Mouse (Mus musculus) mouse trophoblast stem cell (cell line): ENCODE data around the gene Rptn.
"Not testable (repeated sequence)": the region's sequence is repeated elsewhere in the genome, so short reads cannot be mapped to it uniquely, and the experiment has no call there.

Source experiments
- in situ Hi-C, 2 experiments: fragments of 300-500 bp; cut with MseI, MboI; formaldehyde crosslinking; loops; 2 replicates in 1 of 2; 3 replicates in 1 of 2; pipeline ENCODE4 v1.15.1; 2025

Gene Rptn

DNA sequence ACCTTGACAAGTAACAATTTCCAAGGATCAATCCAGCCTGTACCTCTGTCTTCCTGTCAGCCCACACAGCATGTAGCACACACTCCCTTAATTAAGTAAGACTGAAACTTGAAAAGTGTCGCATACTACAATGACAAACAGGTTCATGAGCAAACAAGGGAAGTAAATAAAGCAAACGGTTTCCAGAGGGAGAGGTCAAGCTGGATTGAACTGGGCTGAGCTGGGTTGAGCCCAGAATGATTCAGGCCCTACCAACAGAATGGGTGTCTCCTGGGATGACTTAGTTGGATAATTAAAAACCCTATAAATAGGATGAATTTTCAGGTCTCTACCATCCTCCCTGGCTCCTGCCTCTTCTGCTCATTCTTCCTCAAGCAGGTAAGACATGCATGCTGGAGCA, at the start of gene Rptn:
Gene Rptn, plus strand, starts transcription at position 334 of the 400 bp plus-strand sequence.
- in situ Hi-C loops = no loop called here

DNA sequence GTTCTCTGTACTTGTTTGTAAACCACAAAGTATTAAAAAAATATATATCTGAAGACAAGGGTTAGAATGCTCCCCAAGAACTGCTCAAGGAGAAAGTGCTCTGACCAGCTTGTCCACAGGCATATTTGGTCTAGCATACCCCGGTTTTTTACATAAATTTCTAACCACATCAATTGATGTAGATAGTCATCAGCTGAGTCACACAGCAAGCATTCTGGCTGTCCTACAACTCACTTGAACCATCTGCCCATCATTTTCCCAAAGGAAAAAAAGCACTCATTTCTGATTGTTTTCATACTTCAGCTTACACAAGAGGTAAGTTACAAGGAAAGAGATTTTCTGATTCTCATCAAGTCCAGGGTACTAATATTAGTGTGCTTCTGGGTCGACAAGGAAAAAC, 46.6 kb upstream of the Rptn start:
- in situ Hi-C loops = no loop called here

DNA sequence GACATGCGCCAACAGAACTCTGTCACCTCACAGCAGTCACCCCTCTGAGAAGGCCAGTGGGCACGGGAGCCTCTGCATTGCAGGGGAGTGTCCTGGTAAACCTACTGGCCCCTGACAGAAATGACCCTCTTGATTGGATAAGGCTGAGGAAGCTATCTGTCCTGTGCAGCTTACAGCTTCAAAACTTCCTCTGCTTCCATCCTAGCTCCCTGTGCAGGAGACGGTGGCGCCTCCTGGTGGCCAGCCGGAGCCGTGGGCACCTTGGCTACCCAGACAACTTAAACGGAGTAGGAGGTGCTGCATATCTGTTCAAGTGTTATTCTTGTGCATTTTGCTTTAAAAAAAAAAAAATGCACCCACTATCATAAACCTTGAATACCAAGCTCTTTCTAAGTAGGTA, 33.5 kb upstream of the Rptn start:
- in situ Hi-C loops = loop anchor here (5.0 kb wide), 2 partner anchors 47 to 132 kb away; no protein-coding TSS in a partner anchor

DNA sequence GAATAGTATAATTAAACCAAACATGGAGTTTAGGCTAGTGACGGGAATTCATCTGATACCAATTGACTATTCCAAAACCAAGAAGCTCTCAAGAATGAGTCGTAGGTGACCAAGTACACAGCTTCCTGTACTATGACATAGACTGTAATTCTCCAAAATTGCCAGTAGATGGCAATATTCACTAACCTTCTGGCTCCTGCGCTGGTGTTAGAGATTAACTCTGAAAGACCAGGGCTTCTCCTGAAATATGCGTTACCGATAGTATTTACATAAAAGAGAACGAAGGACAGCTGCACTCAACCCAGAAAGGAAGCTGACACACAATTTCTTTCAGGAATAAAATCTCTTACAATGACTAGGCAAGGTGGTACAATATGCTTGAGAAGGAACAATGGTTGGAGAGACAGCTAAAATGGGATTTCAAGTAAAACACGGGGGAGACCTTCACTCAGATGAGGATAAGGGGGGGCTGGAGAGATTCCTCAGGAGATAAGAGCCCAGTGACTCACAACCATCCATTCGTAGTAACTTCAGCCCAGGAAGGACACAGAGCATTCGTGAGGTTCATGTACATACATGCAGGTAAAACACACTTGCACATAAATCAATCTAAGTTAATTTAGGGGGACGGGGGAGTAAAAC, 31.4 kb upstream of the Rptn start:
- in situ Hi-C loops = loop anchor here (5.0 kb wide), 2 partner anchors 45 to 130 kb away; no protein-coding TSS in a partner anchor

DNA sequence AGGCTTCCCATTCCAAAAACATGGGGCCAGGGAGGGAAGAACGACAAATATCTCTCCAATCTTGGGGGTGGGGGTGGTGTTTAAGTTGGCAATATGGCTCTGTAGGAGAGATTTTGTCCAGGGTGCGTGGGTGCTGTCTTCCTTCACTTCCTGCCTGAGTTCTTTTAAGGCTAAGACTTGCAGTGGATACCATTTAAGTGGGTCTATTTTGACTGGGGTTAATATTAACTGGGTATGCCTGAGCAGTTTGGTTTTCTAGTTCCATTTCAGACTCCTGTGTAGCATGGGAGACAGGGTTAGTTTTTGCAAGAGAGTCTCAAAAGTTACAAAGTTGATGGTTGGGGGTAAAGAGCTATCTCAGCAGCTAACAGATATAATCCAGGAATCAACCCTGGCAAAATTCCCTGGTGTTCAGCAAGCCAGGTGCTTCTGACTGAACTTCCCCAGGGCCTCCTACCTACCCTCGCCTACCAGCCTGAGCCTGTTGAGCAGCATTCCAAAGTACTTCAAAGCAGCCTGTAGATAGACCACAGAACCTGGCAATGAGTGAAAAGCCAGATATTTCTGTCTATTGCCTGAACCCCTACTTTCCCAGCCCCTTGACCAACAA, 26.4 kb upstream of the Rptn start:
- in situ Hi-C loops = no loop called here

DNA sequence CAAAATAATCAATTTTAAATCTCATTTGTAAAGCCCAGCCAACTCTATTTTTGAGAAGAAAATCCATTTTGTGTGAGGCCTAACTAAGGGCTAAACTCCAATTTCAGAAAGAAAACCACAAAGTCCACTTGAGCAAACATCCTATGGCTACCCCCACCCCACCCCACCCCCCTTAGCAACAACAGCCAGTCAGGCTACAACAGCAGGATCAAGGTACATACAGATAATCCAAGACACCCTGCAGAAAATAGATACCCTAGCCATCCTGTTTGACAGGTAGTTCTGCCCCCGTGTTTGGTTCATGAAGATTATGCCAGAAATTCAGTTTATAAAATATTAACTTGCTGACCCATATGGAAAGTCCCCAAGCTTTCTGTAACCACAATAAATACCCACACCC, 25.3 kb upstream of the Rptn start:
- in situ Hi-C loops = no loop called here

DNA sequence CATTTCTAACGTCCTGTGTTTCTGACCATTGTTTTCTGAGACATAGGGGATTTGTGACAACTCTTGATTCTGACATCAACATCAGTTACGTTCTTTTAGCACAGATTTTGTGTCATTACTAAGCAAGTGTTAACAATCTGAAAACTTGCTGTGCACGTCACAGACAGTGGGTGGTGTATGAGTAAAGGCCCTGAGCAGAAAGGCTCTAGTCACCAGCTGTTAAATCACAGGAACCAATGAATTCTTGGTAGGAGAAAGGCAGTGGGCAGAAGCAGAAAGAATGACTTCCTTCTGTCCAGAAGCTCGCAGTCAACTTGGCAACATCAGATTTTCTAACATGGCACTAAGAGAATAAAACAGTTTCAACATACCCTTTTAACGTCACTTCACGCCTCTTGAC, 20.1 kb upstream of the Rptn start:
- in situ Hi-C loops = no loop called here

DNA sequence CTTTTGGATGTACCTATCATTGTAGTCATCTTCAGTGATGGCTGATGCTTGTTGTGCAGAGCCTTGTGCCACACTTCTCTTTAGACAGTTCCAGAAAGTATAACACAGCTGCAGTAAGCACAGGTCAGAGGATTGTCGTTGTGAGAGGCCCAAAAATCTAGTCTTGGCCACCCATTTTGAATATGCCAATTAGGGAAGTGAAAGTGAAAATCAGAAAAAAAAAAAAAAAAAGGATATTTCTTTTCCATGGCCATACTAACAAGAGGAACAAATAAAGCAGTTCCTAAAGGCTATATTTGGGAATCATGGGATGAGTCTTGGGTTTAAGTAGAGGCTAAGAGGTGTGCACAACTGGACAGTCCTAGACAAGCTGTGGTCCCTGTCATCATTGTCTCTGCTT, 18.3 kb upstream of the Rptn start:
- in situ Hi-C loops = no loop called here

DNA sequence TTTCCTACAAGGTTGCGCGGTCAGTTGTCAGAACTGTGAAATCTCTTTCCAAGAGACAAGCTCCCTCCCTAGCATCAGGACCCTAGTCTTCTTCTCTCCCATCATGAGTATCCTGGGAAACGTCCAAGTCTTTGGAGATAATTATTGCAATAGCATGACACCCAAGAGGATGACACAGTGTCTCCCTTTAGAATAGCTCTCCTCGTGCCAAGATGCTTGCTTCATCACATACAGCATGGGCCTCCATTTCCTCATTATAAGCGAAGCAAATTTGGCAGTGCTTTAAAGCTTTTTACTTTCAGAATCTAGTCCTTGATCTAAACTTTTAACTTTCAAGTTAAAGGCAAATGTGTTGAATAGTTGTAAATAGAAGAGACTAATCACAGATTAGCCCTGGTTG, 17.9 kb upstream of the Rptn start:
- in situ Hi-C loops = no loop called here

DNA sequence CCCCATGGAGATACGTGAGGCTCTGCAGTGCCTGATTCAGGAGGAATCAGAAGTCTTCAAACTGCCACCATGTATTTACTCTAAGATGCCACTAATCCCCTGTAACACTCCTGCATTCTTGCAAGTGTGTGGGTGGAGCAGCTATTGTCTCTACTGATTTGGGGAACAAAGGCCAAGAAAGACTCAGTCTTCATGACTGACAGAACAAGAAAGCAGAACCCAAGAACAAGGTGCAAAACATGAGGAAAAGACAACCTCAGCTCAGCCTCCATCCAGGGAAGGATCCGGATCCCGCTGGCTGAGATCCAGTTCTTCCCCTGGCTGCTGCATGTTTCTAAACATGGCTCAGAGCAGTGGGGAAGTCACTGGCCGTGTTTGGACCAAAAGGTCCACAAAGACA, 15.4 kb upstream of the Rptn start:
- in situ Hi-C loops = no loop called here

DNA sequence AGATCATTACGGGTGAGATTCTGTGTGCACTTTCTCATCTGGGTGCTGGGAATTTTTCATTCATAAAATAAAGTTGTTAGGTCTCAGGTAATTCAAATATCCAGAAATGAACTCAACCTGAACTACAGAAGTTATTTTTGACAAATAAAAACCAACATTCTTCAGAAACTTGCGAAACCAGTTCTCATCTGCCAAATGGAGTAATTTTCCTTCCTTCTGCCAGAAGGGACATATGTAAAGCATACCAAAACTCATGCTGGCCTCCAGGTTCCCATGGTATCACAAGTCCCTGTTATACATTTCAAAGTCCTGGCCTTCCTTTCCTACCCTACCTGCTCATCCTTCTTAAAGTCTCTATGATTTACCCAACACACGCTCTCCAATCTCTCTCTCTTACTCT, 10.4 kb downstream of the Rptn start:
- in situ Hi-C loops = no loop called here

DNA sequence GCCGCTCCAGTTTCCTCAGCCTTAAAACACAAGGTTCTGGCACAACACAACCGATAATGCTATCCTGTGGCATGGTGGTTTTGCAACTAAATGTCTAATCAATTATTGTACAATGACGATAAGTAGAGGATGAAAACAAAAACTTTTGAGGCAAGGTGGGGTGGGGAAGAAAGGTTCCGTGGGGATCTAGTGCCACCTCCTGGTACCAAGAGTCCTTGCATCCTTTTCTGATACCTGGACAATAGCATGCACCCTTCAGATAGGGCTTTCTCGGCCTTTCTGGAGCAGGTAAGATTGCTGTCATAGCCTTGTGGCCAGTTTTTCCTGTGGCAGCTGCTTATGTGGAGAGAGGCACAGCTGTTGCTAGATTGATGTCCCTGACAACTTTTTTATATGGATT, 13.5 kb downstream of the Rptn start:
- in situ Hi-C loops = loop anchor here (5.0 kb wide), 1 partner anchor 45 kb away; no protein-coding TSS in a partner anchor

DNA sequence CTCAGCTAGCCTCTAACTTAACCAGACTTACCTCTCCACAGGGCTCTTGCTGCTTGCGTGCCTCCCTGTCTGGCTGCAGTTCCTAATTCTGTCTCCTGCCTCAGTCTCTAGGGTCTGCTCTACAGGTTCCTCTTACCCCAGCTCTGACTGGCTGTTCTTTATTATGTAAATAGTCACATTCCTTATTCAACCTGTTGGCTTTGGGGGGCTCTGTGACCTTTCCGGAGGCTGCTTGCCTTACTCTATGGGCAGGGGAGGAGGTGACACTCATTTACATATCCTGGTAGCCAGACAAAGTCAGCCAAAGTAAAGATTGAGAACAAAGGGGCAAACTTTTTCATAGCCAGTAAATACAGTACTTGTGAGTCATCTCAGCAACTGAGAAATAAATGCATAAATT, 18.4 kb downstream of the Rptn start:
- in situ Hi-C loops = no loop called here

DNA sequence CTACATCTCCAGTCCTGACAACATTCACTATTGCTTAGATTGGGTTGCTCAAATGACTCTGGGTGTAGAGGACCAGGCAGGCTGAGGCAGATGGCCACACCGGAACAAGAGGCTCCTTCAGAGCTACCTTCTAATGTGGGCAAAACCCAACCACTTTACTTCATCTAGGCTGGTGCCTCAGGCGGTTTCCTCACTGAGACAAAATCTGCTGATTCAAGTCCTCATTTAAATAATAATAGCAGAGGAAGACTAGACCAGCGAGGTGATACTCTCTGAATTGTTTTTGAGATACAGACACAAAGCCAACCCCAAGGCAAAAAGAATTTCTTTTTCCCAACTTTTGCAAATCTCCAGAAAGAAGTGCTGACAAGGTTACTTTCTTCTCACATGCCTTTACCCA, 38.2 kb downstream of the Rptn start:
- in situ Hi-C loops = no loop called here

DNA sequence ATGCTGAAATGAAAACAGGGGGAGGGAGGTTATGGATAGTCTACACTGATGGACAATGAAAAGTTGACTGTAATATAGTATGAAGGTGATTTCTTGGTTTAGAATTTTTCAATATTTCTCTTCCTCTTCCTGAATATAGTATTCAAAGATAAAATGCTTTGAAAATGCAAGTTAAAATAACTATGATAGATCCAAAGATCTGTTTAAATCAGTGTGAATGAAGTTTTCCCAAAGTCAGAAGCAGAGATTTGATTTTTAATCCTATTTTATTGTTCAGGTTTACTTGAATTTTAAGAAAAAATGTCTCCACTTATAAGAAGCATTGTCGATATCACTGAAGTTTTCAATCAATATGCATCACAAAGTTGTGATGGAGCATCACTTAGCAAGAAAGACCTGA, 48.5 kb downstream of the Rptn start, which contains the start of gene Tchh:
Gene Tchh, plus strand, starts transcription at position 301 of the 400 bp plus-strand sequence.
- in situ Hi-C loops = no loop called here

DNA sequence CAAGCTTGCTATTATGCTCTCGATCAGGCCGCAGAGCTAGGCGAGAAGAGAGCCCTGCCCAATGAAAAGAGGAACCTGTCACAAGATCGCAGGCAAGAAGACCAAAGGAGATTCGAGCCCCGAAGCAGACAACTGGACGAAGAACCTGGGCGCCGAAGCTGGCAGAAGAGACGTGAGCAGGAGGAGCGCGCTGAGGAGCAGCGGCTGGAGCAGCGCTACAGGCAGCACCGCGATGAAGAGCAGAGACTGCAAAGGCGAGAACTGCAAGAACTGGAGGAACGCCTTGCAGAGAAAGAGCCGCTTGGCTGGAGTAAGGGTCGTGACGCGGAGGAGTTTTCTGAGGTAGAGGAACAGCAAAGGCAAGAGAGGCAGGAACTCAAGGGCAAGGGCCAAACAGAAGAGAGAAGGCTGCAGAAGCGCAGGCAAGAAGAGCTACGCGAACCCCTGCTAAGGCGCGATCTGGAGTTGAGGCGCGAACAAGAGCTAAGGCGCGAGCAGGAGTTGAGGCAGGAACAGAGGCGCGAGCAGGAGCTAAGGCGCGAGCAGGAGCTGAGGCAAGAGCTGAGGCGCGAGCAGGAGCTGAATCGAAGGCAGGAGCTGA, 50.1 kb downstream of the Rptn start:
- in situ Hi-C loops = no loop called here

DNA sequence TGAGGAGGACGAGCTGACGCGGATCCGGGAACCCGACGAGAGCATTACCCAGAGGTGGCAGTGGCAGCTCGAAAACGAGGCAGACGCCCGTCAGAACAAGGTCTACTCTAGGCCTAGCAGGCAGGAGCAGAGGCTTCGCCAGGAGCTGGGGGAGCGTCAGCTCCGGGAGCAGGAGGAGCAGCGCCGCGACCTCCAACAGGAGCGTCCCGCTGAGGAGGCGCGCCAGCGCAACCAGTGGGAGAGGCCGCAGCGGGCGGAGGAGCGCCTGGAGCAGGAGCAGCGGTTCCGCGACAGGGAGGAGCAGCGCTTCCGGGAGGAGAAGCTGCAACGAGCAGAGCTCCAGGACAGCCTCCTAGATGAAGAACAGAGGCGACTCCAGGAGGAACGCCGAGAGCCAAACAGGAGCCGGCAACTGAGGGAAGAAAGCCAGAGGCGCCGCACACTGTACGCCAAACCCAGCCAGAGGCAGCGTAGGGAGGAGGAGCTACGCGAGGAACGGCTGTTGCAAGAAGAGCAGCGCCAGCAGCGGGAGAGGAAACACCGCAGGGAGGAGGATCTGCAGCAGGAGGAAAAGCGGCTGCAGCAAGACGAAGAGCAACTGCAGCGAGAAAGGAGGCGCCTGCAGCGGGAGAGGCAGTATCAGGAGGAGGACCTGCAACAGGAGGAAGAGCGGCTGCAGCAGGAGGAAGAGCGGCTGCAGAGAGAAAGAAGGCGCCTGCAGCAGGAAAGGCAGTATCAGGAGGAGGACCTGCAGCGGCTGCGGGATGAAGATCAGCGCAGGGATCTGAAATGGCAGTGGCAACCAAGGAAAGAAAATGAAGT, 51.1 kb downstream of the Rptn start:
- in situ Hi-C loops = no loop called here

DNA sequence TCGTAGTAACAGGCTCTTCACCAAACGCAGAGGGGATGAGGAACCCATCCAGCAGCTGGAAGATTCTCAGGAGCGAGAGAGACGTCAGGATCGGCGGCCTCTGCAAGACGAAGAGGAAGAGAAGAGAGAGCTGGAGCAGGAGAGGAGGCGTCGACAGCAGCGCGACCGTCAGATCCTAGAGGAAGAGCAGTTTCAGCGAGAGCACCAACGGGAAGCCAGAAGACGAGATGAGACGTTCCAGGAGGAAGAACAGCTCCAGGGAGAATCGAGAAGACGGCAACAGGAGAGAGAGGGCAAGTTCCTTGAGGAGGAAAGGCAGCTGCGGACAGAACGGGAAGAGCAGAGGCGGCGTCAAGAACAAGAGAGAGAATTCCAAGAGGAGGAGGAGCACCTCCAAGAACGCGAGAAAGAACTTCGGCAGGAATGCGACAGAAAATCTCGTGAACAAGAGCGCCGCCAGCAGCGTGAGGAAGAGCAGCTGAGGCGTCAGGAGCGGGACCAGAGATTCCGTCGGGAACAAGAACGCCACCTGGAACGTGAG, 51.7 kb downstream of the Rptn start:
- in situ Hi-C loops = no loop called here

DNA sequence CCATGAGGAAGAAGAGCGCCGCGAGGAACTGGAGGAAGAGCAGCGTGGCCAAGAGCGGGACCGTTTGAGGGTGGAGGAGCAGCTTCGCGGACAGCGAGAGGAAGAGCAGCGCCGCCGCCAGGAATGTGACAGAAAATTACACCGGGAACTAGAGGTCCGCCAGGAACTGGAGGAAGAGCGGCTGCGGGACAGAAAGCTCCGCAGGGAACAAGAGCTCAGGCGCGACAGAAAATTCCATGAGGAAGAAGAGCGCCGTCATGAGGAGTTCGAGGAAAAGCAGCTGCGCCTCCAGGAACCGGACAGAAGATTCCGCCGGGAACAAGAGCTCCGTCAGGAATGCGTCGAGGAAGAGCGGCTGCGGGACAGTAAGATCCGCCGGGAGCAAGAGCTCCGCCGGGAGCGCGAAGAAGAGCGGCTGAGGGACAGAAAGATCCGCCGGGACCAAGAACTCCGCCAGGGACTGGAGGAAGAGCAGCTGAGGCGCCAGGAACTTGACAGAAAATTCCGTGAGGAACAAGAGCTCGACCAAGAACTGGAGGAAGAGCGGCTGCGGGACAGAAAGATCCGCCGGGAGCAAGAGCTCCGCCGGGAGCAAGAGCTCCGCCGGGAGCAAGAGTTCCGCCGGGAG, 52.7 kb downstream of the Rptn start:
- in situ Hi-C loops = no loop called here

DNA sequence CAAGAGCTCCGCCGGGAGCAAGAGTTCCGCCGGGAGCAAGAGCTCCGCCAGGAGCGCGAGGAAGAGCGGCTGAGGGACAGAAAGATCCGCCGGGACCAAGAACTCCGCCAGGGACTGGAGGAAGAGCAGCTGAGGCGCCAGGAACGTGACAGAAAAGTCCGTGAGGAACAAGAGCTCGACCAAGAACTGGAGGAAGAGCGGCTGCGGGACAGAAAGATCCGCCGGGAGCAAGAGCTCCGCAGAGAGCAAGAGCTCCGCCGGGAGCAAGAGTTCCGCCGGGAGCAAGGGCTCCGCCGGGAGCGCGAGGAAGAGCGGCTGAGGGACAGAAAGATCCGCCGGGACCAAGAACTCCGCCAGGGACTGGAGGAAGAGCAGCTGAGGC, 53.2 kb downstream of the Rptn start:
- in situ Hi-C loops = not testable (repeated sequence)

DNA sequence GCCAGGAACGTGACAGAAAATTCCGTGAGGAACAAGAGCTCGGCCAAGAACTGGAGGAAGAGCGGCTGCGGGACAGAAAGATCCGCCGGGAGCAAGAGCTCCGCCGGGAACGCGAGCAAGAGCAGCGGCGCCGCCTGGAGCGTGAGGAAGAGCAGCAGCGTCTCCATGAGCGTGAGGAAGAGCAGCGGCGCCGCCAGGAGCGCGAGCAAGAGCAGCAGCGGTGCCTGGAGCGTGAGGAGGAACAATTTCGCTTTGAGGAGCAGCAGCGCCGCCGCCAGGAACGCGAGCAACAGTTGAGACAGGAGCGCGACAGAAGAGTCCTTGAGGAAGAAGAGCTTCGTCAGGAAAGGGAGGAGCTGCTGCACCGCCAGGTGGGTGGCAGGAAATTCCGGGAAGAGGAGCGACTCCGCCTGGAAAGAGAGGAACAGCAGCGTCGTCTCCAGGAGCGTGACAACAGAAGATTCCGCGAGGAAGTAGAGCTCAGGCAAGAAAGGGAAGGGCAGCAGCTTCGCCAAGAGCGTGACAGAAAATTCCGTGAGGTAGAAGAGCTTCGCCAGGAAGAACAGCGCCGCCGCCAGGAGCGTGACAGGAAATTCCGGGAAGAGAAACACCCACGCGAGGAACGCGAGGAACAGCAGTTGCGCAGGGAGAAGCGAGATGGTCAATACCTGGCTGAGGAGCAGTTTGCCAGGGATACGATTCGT, 53.8 kb downstream of the Rptn start:
- in situ Hi-C loops = no loop called here
